Mouse (Mus musculus) liver, embryonic 14.5 days (tissue): ENCODE measurements at regions not wholly inside any gene's neighbourhood (a gene's known extent, or its start where the extent isn't known, plus 50 kb on each side); places are given as distances from the start of the nearest gene placed in this dataset.
"Not testable (repeated sequence)": the region's sequence is repeated elsewhere in the genome, so short reads cannot be mapped to it uniquely, and the experiment has no call there.

Source experiments
- ATAC-seq: fragments of 200-750 bp; cut with Nextera tagmentation; 2 replicates; pipeline ENCODE4 v1.8.0; 2017; ENCODE audit warnings: moderate number of reproducible peaks, mild to moderate bottlenecking, moderate library complexity; ENCODE audit not compliant: insufficient read depth
- DNase-seq, 3 experiments: peaks; one replicate each; pipeline ENCODE4 v3.0.0-alpha.2; 2012 to 2013; ENCODE audit warnings: low read depth in 3 of 3, low spot score in 3 of 3
- H3K27ac ChIP-seq: fragments of 300-500 bp; sonication (generic); 2 replicates; pipeline ENCODE4 v1.5.1; 2014; ENCODE audit warnings: moderate library complexity, mild to moderate bottlenecking, control low read depth, inconsistent platforms
- H3K27me3 ChIP-seq: fragments of 300-500 bp; sonication (generic); 2 replicates; pipeline ENCODE4 v1.6.1; 2014; ENCODE audit warnings: mild to moderate bottlenecking, low read length, moderate library complexity; ENCODE audit not compliant: control insufficient read depth, insufficient read depth
- H3K36me3 ChIP-seq: fragments of 300-500 bp; sonication (generic); replicated peaks from 2 replicates; pipeline ENCODE4 v1.6.1; 2014; ENCODE audit warnings: low read depth; ENCODE audit not compliant: control insufficient read depth, insufficient read depth
- H3K4me1 ChIP-seq, 2 experiments: fragments of 200-500 bp in 1 of 2; fragments of 300-500 bp in 1 of 2; sonication (generic) in 1 of 2; replicated peaks; 2 replicates each; pipeline ENCODE4 v1.6.1; 2012 to 2014; ENCODE audit warnings: antibody characterized with exemption in 1 of 2, inconsistent platforms in 1 of 2, low read length in 1 of 2; ENCODE audit not compliant: control insufficient read depth in 2 of 2, insufficient read depth in 2 of 2
- H3K4me2 ChIP-seq: fragments of 300-500 bp; sonication (generic); 2 replicates; pipeline ENCODE4 v1.6.1; 2014; ENCODE audit warnings: low read depth, mild to moderate bottlenecking, control low read depth, moderate library complexity
- H3K4me3 ChIP-seq, 2 experiments: fragments of 200-500 bp in 1 of 2; fragments of 300-500 bp in 1 of 2; sonication (generic) in 1 of 2; 2 replicates each; pipeline ENCODE4 v1.5.1; 2012 to 2014; ENCODE audit warnings: low read depth in 2 of 2, low read length in 2 of 2, mild to moderate bottlenecking in 2 of 2, control low read depth in 1 of 2, inconsistent platforms in 1 of 2, moderate library complexity in 1 of 2; ENCODE audit not compliant: insufficient read depth in 1 of 2
- H3K9ac ChIP-seq: fragments of 300-500 bp; sonication (generic); replicated peaks from 2 replicates; pipeline ENCODE4 v1.6.1; 2014; ENCODE audit warnings: mild to moderate bottlenecking, control low read depth, moderate library complexity
- H3K9me3 ChIP-seq: fragments of 300-500 bp; sonication (generic); 2 replicates; pipeline ENCODE4 v1.6.1; 2016; ENCODE audit warnings: low read length, mixed read lengths; ENCODE audit not compliant: control insufficient read depth
- CTCF ChIP-seq: IDR thresholded peaks from 2 replicates; pipeline ENCODE4 v1.5.1; 2016; ENCODE audit warnings: antibody characterized with exemption, low read depth, control low read depth
- EP300 ChIP-seq: IDR thresholded peaks from 2 replicates; pipeline ENCODE4 v1.6.1; 2016; ENCODE audit warnings: antibody characterized with exemption, low read depth
- WGBS: fragments of 180-500 bp; shearing (Covaris S2); extraction: QIAGEN DNeasy Blood & Tissue Kit; methylation state at CpG from one replicate; pipeline ENCODE4 v1.1.7; 2014; ENCODE audit not compliant: insufficient replicate concordance; 5-methylcytosine and 5-hydroxymethylcytosine counted together

DNA sequence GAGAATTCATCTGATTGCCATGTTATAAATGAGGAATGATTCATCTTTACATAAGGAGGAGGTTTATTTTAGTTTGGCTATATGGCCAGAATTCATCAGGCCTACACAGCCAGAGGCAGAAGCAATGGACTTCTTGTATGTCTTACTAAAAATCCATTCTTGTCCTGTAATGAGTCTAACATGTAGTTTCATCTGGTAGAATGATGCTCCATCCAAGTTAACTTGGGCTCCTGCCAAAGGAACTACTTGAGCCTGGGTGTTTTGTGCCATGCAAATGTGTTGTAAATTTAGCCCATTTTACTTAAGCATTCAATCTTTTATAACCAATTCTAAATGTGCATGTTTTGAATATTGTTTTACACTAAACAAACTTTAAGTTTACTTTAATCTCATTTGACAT, 462.9 kb upstream of the Pom121l12 start:
- DNase-seq, result no peak
- no peaks in the 10 kb centered on the region for H3K9me3 ChIP-seq
- H3K27ac ChIP-seq, result no peak overlapping the region
- no peak for ATAC-seq
- no peaks in the 10 kb centered on the region for H3K4me1 ChIP-seq
- no peak overlapping the region for H3K4me2 ChIP-seq
- no peaks in the 10 kb centered on the region for H3K36me3 ChIP-seq
- no peak overlapping the region for H3K4me3 ChIP-seq
- H3K27me3 ChIP-seq, result no peaks in the 10 kb centered on the region
- no peak overlapping the region for H3K9ac ChIP-seq
- TF ChIP-seq CTCF (no peak), EP300 (no peak)

GRCm38 (mm10) chr11:14142376-14142775, 456.7 kb upstream of the Pom121l12 start:
- 28% methylated on average over 3 of the region's 3 CpGs for WGBS

DNA sequence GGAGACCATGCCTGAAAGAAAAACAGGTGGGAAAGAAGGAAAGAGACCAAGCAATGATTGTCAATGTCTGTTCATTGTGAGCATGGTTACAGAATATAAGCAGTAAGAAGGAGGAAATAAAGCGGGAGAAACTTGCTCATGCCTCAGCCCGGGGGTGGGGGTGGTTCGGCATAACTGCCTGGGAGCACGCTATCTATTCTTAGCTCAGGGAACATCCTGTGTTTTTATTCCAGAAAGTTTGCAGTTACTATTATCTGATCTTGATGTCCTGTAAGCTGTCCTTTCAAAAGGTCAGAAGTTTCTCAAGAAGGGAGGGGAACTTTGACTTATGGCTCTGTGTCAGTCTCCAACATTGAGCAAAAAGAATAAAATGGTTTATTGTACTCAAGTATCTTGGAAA, 451.4 kb upstream of the Pom121l12 start:
- DNase-seq, result no peak
- ATAC-seq, result no peak
- no peak for TF ChIP-seq EP300
- no peak for TF ChIP-seq CTCF
- Histone ChIP-seq H3K4me3 (no peak overlapping the region), H3K9ac (no peak overlapping the region), H3K4me1 (no peaks in the 10 kb centered on the region), H3K27ac (no peak overlapping the region), H3K27me3 (no peaks in the 10 kb centered on the region), H3K36me3 (no peaks in the 10 kb centered on the region), H3K4me2 (no peak overlapping the region), H3K9me3 (no peaks in the 10 kb centered on the region)
- WGBS, result 39% methylated on average over 4 of the region's 4 CpGs

More at GRCm38 (mm10) chr11:14142376-14142775, 456.7 kb upstream of the Pom121l12 start:
- not testable (repeated sequence) for H3K9ac ChIP-seq, H3K27ac ChIP-seq, H3K4me2 ChIP-seq, H3K36me3 ChIP-seq, H3K4me1 ChIP-seq, ATAC-seq, DNase-seq, H3K27me3 ChIP-seq, H3K9me3 ChIP-seq, H3K4me3 ChIP-seq

GRCm38 (mm10) chr11:14159366-14159765, 439.7 kb upstream of the Pom121l12 start:
- ATAC-seq (no peak), DNase-seq (no peak)
- H3K36me3 ChIP-seq, result no peaks in the 10 kb centered on the region
- no peaks in the 10 kb centered on the region for H3K9me3 ChIP-seq
- WGBS, result 51% methylated on average over 3 of the region's 3 CpGs
- H3K9ac ChIP-seq, result no peak overlapping the region
- H3K4me1 ChIP-seq, result no peaks in the 10 kb centered on the region
- no peaks in the 10 kb centered on the region for H3K27me3 ChIP-seq
- TF ChIP-seq EP300 (no peak), CTCF (no peak)
- H3K4me3 ChIP-seq, result no peak overlapping the region
- H3K27ac ChIP-seq, result no peak overlapping the region
- H3K4me2 ChIP-seq, result no peak overlapping the region

DNA sequence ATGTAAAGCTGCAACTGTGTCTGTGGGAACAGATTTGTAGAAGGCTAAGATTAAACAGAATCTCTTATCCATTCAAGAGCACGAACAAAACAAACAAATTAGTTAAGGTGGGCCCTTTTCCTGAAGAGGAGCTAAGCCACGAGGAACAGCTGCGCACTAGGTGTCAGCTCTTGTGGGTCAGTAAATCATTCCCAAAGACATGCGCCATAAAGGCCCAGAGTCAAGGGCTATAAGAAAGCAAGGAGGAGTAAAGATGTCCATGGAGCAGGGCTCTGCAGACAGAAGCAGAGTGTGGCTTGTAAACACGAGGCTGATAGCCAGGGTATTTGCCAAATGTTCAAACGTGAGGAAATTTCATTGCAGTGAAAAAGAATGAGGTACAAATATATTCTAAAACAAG, 429.6 kb upstream of the Pom121l12 start:
- WGBS, result 53% methylated on average over 6 of the region's 6 CpGs
- no peak for TF ChIP-seq EP300
- TF ChIP-seq CTCF, result no peak

GRCm38 (mm10) chr11:14174594-14174993, 424.5 kb upstream of the Pom121l12 start:
- Histone ChIP-seq H3K27me3 (no peaks in the 10 kb centered on the region), H3K4me2 (no peak overlapping the region), H3K4me3 (no peak overlapping the region), H3K9ac (no peak overlapping the region), H3K9me3 (no peaks in the 10 kb centered on the region), H3K27ac (no peak overlapping the region), H3K36me3 (no peaks in the 10 kb centered on the region), H3K4me1 (no peaks in the 10 kb centered on the region)
- DNase-seq, result no peak
- 41% methylated on average over 2 of the region's 2 CpGs for WGBS
- no peak for ATAC-seq
- TF ChIP-seq CTCF (no peak), EP300 (no peak)

More for the DNA sequence above, 429.6 kb upstream of the Pom121l12 start:
- Histone ChIP-seq H3K27ac (no peak overlapping the region), H3K4me1 (no peaks in the 10 kb centered on the region), H3K36me3 (no peaks in the 10 kb centered on the region), H3K9me3 (no peaks in the 10 kb centered on the region), H3K4me3 (no peak overlapping the region), H3K9ac (no peak overlapping the region), H3K4me2 (no peak overlapping the region), H3K27me3 (no peaks in the 10 kb centered on the region)
- no peak for ATAC-seq
- no peak for DNase-seq
